Mouse (Mus musculus): ENCODE measurements around the gene Psmd7.

Gene Psmd7

DNA sequence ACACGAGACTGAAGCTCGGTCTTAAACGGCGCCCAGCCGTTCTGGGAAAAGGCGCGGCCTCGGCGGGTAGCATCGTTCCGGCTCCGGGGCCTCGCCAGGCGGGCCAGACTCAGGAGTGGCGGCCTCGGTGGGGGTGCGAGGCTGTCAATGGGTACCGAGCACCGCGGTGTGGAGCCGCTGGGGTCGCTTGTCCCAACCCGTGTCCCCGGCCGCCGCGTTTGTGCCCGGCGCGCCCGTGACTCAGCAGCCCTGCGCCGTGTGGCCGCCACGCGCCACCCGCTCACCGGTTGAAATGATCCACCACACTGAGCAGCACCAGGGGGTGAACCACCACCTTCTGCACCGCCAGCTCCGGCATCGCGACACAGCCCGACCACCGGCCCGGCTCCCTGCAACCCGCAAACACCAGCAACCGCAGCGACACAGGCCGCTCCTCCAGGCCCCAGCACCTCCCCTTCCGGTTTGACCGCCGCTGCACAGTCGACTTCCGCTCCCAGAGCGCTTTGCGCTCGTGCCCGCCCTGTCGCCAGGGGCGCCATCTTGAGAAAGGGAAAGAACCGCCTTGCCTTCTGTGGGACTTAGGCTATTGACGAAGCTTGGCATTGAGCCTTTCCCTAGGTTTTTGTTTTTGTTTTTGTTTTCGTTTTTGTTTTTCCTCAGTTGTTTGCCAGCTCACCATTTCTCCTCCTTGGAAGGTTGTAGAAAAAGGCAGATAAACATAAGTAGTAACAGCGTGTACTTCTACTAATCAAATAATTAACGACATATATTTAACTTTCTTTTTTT is at the start of gene Psmd7:
TSS of gene Psmd7 (minus strand) at position 470 of the 786 bp plus-strand sequence.
- TF ChIP-seq GATA4 (IDR thresholded peaks at IDR 0.05; ENCODE audit: insufficient replicate concordance, low read length): no peak; the same call in 1 of the 2 replicates

DNA sequence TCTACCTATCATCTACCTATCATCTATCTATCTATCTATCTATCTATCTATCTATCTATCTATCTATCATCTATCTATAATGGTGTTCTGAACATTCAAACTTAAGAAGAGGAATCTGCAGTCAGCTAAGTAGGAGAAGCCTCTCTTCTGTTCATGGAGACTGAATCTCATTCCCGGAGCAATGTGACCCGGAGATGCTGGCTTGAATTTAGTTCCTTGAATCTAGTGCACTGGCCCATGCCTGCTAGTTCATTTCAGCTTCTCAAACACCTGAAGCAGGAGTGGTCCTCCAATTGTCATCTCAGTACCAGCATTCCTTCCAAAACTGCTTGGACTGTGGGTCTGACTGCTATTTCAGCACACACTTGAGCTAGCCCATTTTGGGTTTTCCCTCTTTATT is 45.5 kb upstream of the Psmd7 start:
- no peak for TF ChIP-seq GATA4 (IDR thresholded peaks at IDR 0.05; ENCODE audit: insufficient replicate concordance, low read length)

GRCm38 (mm10) chr8:107629701-107630100 is 41.4 kb upstream of the Psmd7 start:
- TF ChIP-seq GATA4 (IDR thresholded peaks at IDR 0.05; ENCODE audit: insufficient replicate concordance, low read length): no peak

- TF ChIP-seq GATA4 (IDR thresholded peaks at IDR 0.05; ENCODE audit: insufficient replicate concordance, low read length): no peak
These were observed 40.4 kb upstream of the Psmd7 start for GRCm38 (mm10) chr8:107628501-107629149.

DNA sequence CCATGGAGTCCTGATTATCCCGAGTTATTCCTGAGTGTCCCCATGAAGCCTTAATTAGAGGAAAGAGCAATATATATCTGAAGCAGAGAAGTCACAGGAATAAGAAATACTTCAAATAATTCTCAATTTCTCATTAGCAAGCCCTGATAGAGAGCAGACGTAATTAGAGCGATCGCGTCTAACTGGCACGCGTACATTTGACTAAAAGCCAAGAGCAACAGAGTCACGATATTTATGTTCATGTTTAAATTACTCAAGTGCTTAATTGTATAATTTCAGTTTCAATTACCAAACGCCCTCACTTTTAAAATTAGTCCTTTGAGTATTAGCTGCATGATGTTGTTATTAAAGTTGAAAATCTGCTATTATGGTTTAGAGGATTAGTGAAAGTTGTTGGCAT is 39.6 kb upstream of the Psmd7 start:
- TF ChIP-seq GATA4 (IDR thresholded peaks at IDR 0.05; ENCODE audit: insufficient replicate concordance, low read length): no peak

DNA sequence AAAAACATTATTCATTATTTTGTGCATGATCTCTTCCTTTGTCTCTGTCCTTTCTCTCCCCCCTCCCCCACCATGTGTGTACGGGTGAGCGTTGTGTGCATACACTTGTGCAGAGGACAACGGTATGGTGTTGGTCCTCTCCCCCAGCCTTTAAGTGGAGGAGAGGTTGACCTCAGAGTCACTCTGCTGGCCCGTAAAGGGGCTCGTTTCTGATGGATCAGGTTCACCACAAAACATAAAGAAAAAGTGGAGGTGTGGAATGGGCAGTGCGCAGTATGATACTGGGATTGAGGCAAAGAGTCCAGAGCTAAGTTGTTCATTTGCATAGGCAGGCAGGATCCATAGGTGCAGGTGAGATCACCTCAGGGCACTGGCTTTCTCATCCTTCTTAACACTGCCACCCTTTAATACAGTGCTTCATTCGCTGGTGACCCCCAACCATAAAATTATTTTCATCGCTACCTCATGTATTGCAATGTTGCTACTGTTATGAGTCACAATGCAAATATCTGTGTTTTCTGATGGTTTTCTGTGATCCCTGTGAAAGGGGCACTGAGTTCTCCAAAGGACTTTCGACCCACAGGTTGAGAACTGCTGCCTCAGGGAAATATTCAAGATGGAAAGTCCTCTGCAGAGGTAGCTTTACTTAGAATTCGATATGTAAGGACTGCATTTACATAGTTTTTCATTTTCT is 33.8 kb upstream of the Psmd7 start:
- no peak for TF ChIP-seq GATA4 (IDR thresholded peaks at IDR 0.05; ENCODE audit: insufficient replicate concordance, low read length)

GRCm38 (mm10) chr8:107621136-107621535 is 32.9 kb upstream of the Psmd7 start:
- no peak for TF ChIP-seq GATA4 (IDR thresholded peaks at IDR 0.05; ENCODE audit: insufficient replicate concordance, low read length)

- no peak for TF ChIP-seq GATA4 (IDR thresholded peaks at IDR 0.05; ENCODE audit: insufficient replicate concordance, low read length)
These were observed 30.2 kb upstream of the Psmd7 start for GRCm38 (mm10) chr8:107618499-107618898.

DNA sequence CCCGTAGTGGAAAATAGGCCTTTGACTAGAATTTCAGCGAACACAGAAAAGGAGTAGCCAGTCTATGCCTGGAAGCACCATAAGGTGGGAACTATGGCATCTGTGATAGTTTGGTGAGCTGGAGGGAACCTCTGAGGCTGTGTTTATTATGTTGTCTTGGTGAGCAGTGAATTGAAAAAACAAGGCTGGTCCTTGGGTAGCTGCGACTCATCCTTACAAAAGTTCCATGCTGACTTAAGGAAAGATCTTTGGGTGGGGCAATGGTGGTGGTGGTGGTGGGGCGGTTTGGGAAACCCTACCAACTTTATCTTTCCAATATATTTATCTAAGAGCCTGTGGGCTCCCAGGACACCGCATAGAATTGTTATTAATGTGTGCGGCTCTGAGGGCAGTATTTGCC is 25.1 kb upstream of the Psmd7 start:
- TF ChIP-seq GATA4 (IDR thresholded peaks at IDR 0.05; ENCODE audit: insufficient replicate concordance, low read length): no peak

DNA sequence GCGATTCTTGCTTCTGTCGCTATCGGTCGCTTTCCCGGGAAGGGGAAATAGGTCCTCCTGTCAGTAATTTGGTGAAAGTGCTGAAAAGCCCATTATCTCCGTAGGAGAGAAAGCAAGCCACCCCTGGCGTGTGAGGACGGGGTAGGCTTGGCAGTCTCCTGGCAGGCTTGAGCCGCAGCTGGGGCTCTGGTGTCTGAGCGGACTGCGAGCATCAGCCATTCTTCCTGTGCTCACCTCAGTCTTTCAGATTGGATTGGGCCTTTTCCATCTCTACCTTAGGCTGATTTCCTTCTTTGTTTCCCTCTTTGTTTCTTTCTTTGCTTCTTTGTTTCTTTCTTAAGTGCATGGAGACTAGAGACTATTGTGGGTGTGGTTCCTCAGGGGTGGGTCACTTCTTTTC is 22.6 kb upstream of the Psmd7 start:
- no peak for TF ChIP-seq GATA4 (IDR thresholded peaks at IDR 0.05; ENCODE audit: insufficient replicate concordance, low read length)

DNA sequence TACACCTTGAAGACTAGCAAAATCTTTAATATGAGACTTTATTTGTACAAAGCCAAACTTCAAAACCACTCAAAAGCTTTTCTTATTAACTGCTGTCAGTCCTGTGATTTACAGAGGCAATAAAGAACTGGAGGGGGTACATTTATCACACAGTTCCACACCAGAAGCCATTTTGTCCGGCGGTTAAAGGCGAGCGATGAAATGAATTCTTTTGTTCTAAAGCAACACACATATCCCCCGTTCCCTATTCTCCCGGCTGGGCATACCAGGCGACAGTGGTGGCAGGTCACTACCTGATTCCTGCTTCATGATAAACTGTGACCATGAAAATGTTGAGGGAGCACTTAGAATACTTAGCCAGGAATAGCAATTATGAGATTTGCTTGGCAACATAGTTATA is 20.5 kb upstream of the Psmd7 start:
- TF ChIP-seq GATA4 (IDR thresholded peaks at IDR 0.05; ENCODE audit: insufficient replicate concordance, low read length): no peak

DNA sequence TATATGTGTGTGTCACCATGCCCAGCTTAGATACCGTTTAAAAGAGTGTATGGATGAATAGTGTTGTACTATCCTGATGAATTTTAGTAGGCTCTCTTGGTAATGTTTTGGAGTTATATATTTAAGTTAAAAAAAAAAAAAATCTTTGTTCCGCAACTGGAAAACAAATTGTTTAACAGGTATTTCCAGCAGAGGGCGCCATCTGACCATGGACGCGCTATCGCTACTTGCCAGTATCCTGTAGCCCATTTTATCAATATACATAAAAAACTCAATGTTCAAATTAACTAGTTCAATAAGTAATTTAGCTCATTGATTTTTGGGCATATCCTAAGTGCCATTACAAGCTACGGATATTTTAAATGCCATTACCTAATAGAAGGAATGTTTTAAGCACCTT is 14.8 kb upstream of the Psmd7 start:
- no peak for TF ChIP-seq GATA4 (IDR thresholded peaks at IDR 0.05; ENCODE audit: insufficient replicate concordance, low read length)

DNA sequence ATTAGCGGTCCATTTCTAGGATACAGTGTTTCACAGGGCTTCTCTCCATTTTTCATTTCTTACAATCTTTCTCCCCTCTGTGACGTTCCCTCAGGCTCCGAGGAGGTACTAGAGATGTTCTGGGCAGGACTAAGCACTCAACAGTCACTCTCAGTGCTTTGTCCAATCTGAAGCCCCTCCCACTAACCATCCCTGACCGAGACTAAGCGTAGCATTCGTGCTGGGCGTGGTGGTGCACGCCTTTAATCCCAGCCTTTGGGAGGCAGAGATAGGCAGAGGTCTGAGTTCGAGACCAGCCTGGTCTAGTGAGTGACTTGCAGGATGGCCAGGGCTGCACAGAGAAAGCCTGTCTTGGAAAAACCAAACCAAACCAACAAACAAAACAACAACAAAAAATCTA is 11.4 kb upstream of the Psmd7 start:
- no peak for TF ChIP-seq GATA4 (IDR thresholded peaks at IDR 0.05; ENCODE audit: insufficient replicate concordance, low read length)

DNA sequence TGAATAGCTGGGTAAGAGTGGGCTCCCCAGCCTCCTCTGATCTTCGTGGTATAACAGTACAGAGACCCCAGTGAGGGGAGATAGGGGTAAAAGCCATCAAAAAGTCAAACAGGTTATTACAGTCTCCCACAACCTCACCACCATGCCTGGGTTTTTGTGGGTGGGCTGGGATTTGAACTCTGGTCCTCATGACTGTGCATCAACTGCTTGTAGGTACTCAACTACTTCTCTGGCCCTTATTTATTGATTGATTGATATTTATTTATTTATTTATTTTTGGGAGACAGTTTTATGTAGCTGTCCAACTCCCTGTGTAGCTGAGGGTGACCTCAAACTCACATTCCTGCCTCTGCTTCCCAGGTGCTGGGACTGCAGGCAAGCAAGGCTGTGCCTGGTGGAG is 9.5 kb upstream of the Psmd7 start:
- no peak for TF ChIP-seq GATA4 (IDR thresholded peaks at IDR 0.05; ENCODE audit: insufficient replicate concordance, low read length)

DNA sequence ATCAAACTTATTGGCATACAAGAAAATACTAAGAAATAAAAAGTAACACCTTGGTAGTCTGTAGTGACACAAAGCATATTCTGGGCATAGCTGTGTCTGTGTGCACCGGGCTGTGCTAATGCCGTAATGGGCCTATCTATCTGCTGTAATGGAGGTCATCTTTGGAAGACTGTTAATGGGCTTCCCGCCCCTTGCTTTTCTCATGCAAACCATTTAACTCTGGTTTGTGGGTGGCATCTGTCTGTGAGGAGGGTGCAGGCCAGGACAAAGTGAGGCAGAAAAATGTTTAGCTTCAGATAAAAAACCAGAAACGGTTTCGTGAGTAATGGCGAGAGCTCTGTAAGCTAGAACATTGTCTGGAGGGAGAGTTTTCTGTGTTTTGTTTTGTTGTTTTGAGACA is 6.6 kb upstream of the Psmd7 start:
- no peak for TF ChIP-seq GATA4 (IDR thresholded peaks at IDR 0.05; ENCODE audit: insufficient replicate concordance, low read length)
